Mouse (Mus musculus): ENCODE results near the gene 2700049A03Rik. TPM values are rescaled to one million over a fixed set of nuclear protein-coding genes. Genes with fewer than 3 reads are reported as not detected.

Gene 2700049A03Rik
- total RNA-seq, 2 experiments from 2014 or later: 11.8 to 20.9 TPM

- ATAC-seq (replicated peaks; ENCODE audit: poor library complexity, severe bottlenecking): no peak
These were observed 118.1 kb downstream of the 2700049A03Rik start for GRCm38 (mm10) chr12:71254779-71255178.

GRCm38 (mm10) chr12:71258196-71258920 lies 121.7 kb downstream of the 2700049A03Rik start:
- no peak for ATAC-seq (replicated peaks; ENCODE audit: poor library complexity, severe bottlenecking)

- no peak for ATAC-seq (replicated peaks; ENCODE audit: poor library complexity, severe bottlenecking)
These were observed 127.6 kb downstream of the 2700049A03Rik start for GRCm38 (mm10) chr12:71264211-71264610.

GRCm38 (mm10) chr12:71269367-71269766 lies 132.7 kb downstream of the 2700049A03Rik start:
- no peak for ATAC-seq (replicated peaks; ENCODE audit: poor library complexity, severe bottlenecking)

- ATAC-seq (replicated peaks; ENCODE audit: poor library complexity, severe bottlenecking): no peak
These were observed 134.5 kb downstream of the 2700049A03Rik start for GRCm38 (mm10) chr12:71271131-71271530.

- ATAC-seq (replicated peaks; ENCODE audit: poor library complexity, severe bottlenecking): no peak
These were observed 138.0 kb downstream of the 2700049A03Rik start for GRCm38 (mm10) chr12:71274519-71275237.

GRCm38 (mm10) chr12:71275906-71276595 lies 139.4 kb downstream of the 2700049A03Rik start:
- ATAC-seq (replicated peaks; ENCODE audit: poor library complexity, severe bottlenecking): no peak

- no peak for ATAC-seq (replicated peaks; ENCODE audit: poor library complexity, severe bottlenecking)
These were observed 143.0 kb downstream of the 2700049A03Rik start for GRCm38 (mm10) chr12:71279521-71280262.

- ATAC-seq (replicated peaks; ENCODE audit: poor library complexity, severe bottlenecking): no peak
These were observed 144.6 kb downstream of the 2700049A03Rik start for GRCm38 (mm10) chr12:71281201-71281768.

GRCm38 (mm10) chr12:71285399-71285798 lies 148.8 kb downstream of the 2700049A03Rik start:
- ATAC-seq (replicated peaks; ENCODE audit: poor library complexity, severe bottlenecking): no peak

GRCm38 (mm10) chr12:71290460-71290859 lies 153.8 kb downstream of the 2700049A03Rik start:
- ATAC-seq (replicated peaks; ENCODE audit: poor library complexity, severe bottlenecking): no peak

Other genes with a start within 250 kb of the 2700049A03Rik start
- gene Actr10, start 199.0 kb upstream of the 2700049A03Rik start, total RNA-seq (2014; fragmentation: Nextera tagmentation): 52.2 and 73.9 TPM in 2 replicates
- gene Actr10, start 199.0 kb upstream of the 2700049A03Rik start, total RNA-seq (2017): 65.9 and 74.6 TPM in 2 replicates
- gene Psma3, start 162.2 kb upstream of the 2700049A03Rik start, total RNA-seq (2014; fragmentation: Nextera tagmentation): 400 and 405 TPM in 2 replicates
- gene Psma3, start 162.2 kb upstream of the 2700049A03Rik start, total RNA-seq (2017): 401 and 460 TPM in 2 replicates
- 23.8 and 26.9 TPM in 2 replicates for gene Arid4a, start 120.9 kb upstream of the 2700049A03Rik start, total RNA-seq (2014; fragmentation: Nextera tagmentation)
- 43.3 and 46.0 TPM in 2 replicates for gene Arid4a, start 120.9 kb upstream of the 2700049A03Rik start, total RNA-seq (2017)
- gene Tomm20l, start 25.4 kb upstream of the 2700049A03Rik start, total RNA-seq (2014; fragmentation: Nextera tagmentation): not detected in 2 replicates
- not detected in 2 replicates for gene Tomm20l, start 25.4 kb upstream of the 2700049A03Rik start, total RNA-seq (2017)
- gene Timm9, start 164 bp upstream of the 2700049A03Rik start, total RNA-seq (2014; fragmentation: Nextera tagmentation): 86.1 and 90.9 TPM in 2 replicates
- 70.5 and 74.0 TPM in 2 replicates for gene Timm9, start 164 bp upstream of the 2700049A03Rik start, total RNA-seq (2017)
- 0.51 and 0.80 TPM in 2 replicates for gene Dact1, start 173.0 kb downstream of the 2700049A03Rik start, total RNA-seq (2014; fragmentation: Nextera tagmentation)
- 0.47 TPM in 1 of 2 replicates, not detected in the other for gene Dact1, start 173.0 kb downstream of the 2700049A03Rik start, total RNA-seq (2017)

Measured in granulocyte monocyte progenitor cell, adult 5-6 weeks (primary cell).